ENCODE assay signal across 13 mouse cellular contexts in genomic region chr2:128156067-128156462, GRCm38 (mm10). TPM values are rescaled to one million over a fixed set of nuclear protein-coding genes. Genes with fewer than 3 reads are reported as not detected.
DNase-seq lines count a peak whose midpoint lies in the region; ATAC-seq lines count a peak whose summit lies in the region.
"Had no signal": no experiment of that assay in that cellular context is flagged by ENCODE, and none has a peak within 500 bp of the region (broad histone marks: within the 10 kb centered on the region; RNA-seq: fewer than 3 reads in every experiment).

No protein-coding gene starts in this region.

- H3K4me2 ChIP-seq in forebrain, embryonic 14.5 days (ENCODE audit: low read length), result no peak overlapping the region
- H3K4me2 ChIP-seq in forebrain, embryonic 12.5 days, result no peak overlapping the region
- H3K4me2 ChIP-seq in kidney, embryonic 14.5 days (replicated peaks; ENCODE audit: low read depth, low read length), result no peak overlapping the region

- H3K9me3 ChIP-seq in forebrain, embryonic 14.5 days (replicated peaks; ENCODE audit: control insufficient read depth, low read length), result no peaks in the 10 kb centered on the region
- H3K9me3 ChIP-seq in forebrain, embryonic 12.5 days, result no peaks in the 10 kb centered on the region
- no peaks in the 10 kb centered on the region for H3K9me3 ChIP-seq in megakaryocyte, embryonic 14.5 days
- H3K9me3 ChIP-seq in kidney, embryonic 14.5 days (ENCODE audit: control insufficient read depth, low read length), result no peaks in the 10 kb centered on the region

- no peaks in the 10 kb centered on the region for H3K27me3 ChIP-seq in forebrain, embryonic 14.5 days (replicated peaks; ENCODE audit: control insufficient read depth, insufficient read depth, low read length)
- no peaks in the 10 kb centered on the region for H3K27me3 ChIP-seq in forebrain, embryonic 12.5 days
- H3K27me3 ChIP-seq in megakaryocyte, embryonic 14.5 days (replicated peaks), result peaks cover 63% of the 10 kb centered on the region
- H3K27me3 ChIP-seq in kidney, embryonic 14.5 days (ENCODE audit: control insufficient read depth, insufficient read depth, low read length), result no peaks in the 10 kb centered on the region

- DNase-seq in forebrain, embryonic 14.5 days (ENCODE audit: low spot score), result peak; percentile 33
- DNase-seq in induced T-regulatory cell, adult 2 months (ENCODE audit: low read depth), result peak; percentile 35
- DNase-seq in thymus, postnatal 0 days (ENCODE audit: low spot score), result peak; percentile 63
- DNase-seq: adrenal gland, adult 8-10 months; heart, adult 2 months; layer of hippocampus, postnatal 36 days; lung, adult 18-20 months had no signal

- H3K27ac ChIP-seq in forebrain, embryonic 14.5 days (ENCODE audit: low read depth, low read length), result no peak overlapping the region
- no peak overlapping the region for H3K27ac ChIP-seq in forebrain, embryonic 12.5 days
- H3K27ac ChIP-seq in kidney, embryonic 14.5 days (ENCODE audit: low read depth, low read length), result no peak overlapping the region
- H3K27ac ChIP-seq: heart, adult 2 months; kidney, postnatal 0 days had no signal

- peak; percentile 38; the same call in 1 of the 2 replicates for ATAC-seq in forebrain, embryonic 14.5 days
- ATAC-seq in forebrain, embryonic 12.5 days (ENCODE audit: low FRiP score), result no peak
- no peak for ATAC-seq in megakaryocyte, adult 5-6 weeks (ENCODE audit: poor library complexity, severe bottlenecking)
- ATAC-seq in activated CD4-positive, CD25-positive, alpha-beta regulatory T cell, adult 4 months, result no peak
- ATAC-seq in kidney, embryonic 14.5 days (ENCODE audit: low FRiP score, low TSS enrichment), result no peak

- H3K4me3 ChIP-seq in forebrain, embryonic 14.5 days (ENCODE audit: low read depth, low read length), result no peak overlapping the region
- no peak overlapping the region for H3K4me3 ChIP-seq in forebrain, embryonic 12.5 days (replicated peaks)
- H3K4me3 ChIP-seq in megakaryocyte, embryonic 14.5 days (replicated peaks), result peak overlapping the region; percentile 35
- no peak overlapping the region for H3K4me3 ChIP-seq in kidney, embryonic 14.5 days (ENCODE audit: low read length)
- H3K4me3 ChIP-seq: heart, adult 2 months had no signal

- WGBS in forebrain, embryonic 14.5 days, result 46% methylated on average over 5 of the region's 5 CpGs
- WGBS in forebrain, embryonic 12.5 days, result 69% methylated on average over 5 of the region's 5 CpGs
- WGBS in kidney, embryonic 14.5 days, result 77% methylated on average over 5 of the region's 5 CpGs

- 0 out of 2 replicates have a peak, but pooled peaks cover 3% of the 10 kb centered on the region for H3K36me3 ChIP-seq in forebrain, embryonic 14.5 days (ENCODE audit: control insufficient read depth, insufficient read depth, low read length)
- H3K36me3 ChIP-seq in forebrain, embryonic 12.5 days (replicated peaks), result peaks cover 26% of the 10 kb centered on the region; the same call in 1 of the 2 replicates
- H3K36me3 ChIP-seq in megakaryocyte, embryonic 14.5 days (replicated peaks; ENCODE audit: low read length), result peaks cover 52% of the 10 kb centered on the region
- H3K36me3 ChIP-seq in kidney, embryonic 14.5 days (ENCODE audit: control insufficient read depth, insufficient read depth, low read length), result peaks cover 33% of the 10 kb centered on the region; the same call in 1 of the 2 replicates

- no peak overlapping the region for H3K9ac ChIP-seq in forebrain, embryonic 14.5 days (ENCODE audit: low read length)
- no peak overlapping the region for H3K9ac ChIP-seq in forebrain, embryonic 12.5 days
- H3K9ac ChIP-seq in kidney, embryonic 14.5 days (ENCODE audit: low read depth, low read length), result no peak overlapping the region

- H3K4me1 ChIP-seq in forebrain, embryonic 14.5 days (ENCODE audit: control insufficient read depth, insufficient read depth, low read length), result peaks cover 10% of the 10 kb centered on the region
- peaks cover 32% of the 10 kb centered on the region for H3K4me1 ChIP-seq in forebrain, embryonic 12.5 days
- H3K4me1 ChIP-seq in megakaryocyte, embryonic 14.5 days, result peaks cover 38% of the 10 kb centered on the region
- H3K4me1 ChIP-seq in kidney, embryonic 14.5 days (ENCODE audit: control insufficient read depth, insufficient read depth, low read length), result peaks cover 30% of the 10 kb centered on the region

RNA-seq across cellular contexts. Expression of gene Bcl2l11, which starts 30.2 kb away (rescaled TPM):
- 6.6 and 8.2 TPM in 2 replicates for polyA plus RNA-seq in forebrain, embryonic 14.5 days (2014; fragmentation: Nextera tagmentation; extraction: Ambion mirVana)
- 18.8 and 19.6 TPM in 2 replicates for polyA plus RNA-seq in forebrain, embryonic 12.5 days (2016; fragmentation: Nextera tagmentation; extraction: Ambion mirVana)
- 13.1 and 21.8 TPM in 2 replicates for polyA plus RNA-seq in megakaryocyte, embryonic 14.5 days (2012; ENCODE audit: insufficient read depth, low replicate concordance)
- 16.8 and 21.2 TPM in 2 replicates for total RNA-seq in megakaryocyte, adult 5-6 weeks (2015)
- 15.1 and 20.4 TPM in 2 replicates for total RNA-seq in megakaryocyte, adult 5-6 weeks (2017)
- 24.4 and 25.6 TPM in 2 replicates for polyA plus RNA-seq in thymus, postnatal 0 days (2015; fragmentation: Nextera tagmentation; extraction: Ambion mirVana)
- polyA plus RNA-seq in activated CD4-positive, CD25-positive, alpha-beta regulatory T cell, adult 4 months (2017; shearing (Covaris generic)), result 10 to 100 TPM; 15.4 to 23.8 TPM
- polyA plus RNA-seq in kidney, embryonic 14.5 days (2014; fragmentation: Nextera tagmentation; extraction: Ambion mirVana), result 20.0 and 31.6 TPM in 2 replicates
